Mouse (Mus musculus) forebrain, embryonic 11.5 days (tissue): Measurements from ENCODE around the gene Arhgap6. TPM values are rescaled to one million over a fixed set of nuclear protein-coding genes. Genes with fewer than 3 reads are reported as not detected.
A peak's percentile ranks its signal among the peaks of the same experiment; 100 is the strongest.

ENCODE experiments used
- ATAC-seq: fragments of 200-750 bp; cut with Nextera tagmentation; replicated peaks from 2 replicates; pipeline ENCODE4 v1.8.0; 2017; ENCODE audit warnings: moderate TSS enrichment; ENCODE audit not compliant: low FRiP score
- DNase-seq: peaks from one replicate; pipeline ENCODE4 v3.0.0-alpha.2; 2017; ENCODE audit warnings: low spot score
- H3K27ac ChIP-seq: fragments of 300-500 bp; sonication (generic); 2 replicates; pipeline ENCODE4 v1.5.1; 2014; ENCODE audit warnings: low read depth, low read length
- H3K27me3 ChIP-seq: fragments of 300-500 bp; sonication (generic); 2 replicates; pipeline ENCODE4 v1.6.1; 2014; ENCODE audit warnings: mild to moderate bottlenecking, low read length, mixed read lengths; ENCODE audit not compliant: control insufficient read depth, insufficient read depth
- H3K36me3 ChIP-seq: fragments of 300-500 bp; sonication (generic); 2 replicates; pipeline ENCODE4 v1.6.1; 2014; ENCODE audit warnings: mild to moderate bottlenecking, low read length, moderate library complexity, mixed read lengths; ENCODE audit not compliant: control insufficient read depth, insufficient read depth
- H3K4me1 ChIP-seq: fragments of 300-500 bp; sonication (generic); replicated peaks from 2 replicates; pipeline ENCODE4 v1.6.1; 2014; ENCODE audit warnings: low read length, mixed read lengths; ENCODE audit not compliant: control insufficient read depth, insufficient read depth
- H3K4me2 ChIP-seq: fragments of 300-500 bp; sonication (generic); 2 replicates; pipeline ENCODE4 v1.6.1; 2014; ENCODE audit warnings: low read depth, mild to moderate bottlenecking, low read length, moderate library complexity, mixed read lengths; ENCODE audit not compliant: severe bottlenecking
- H3K4me3 ChIP-seq: fragments of 300-500 bp; sonication (generic); 2 replicates; pipeline ENCODE4 v1.5.1; 2014; ENCODE audit warnings: low read depth, low read length
- H3K9ac ChIP-seq: fragments of 300-500 bp; sonication (generic); 2 replicates; pipeline ENCODE4 v1.6.1; 2014; ENCODE audit warnings: low read length
- H3K9me3 ChIP-seq: fragments of 300-500 bp; sonication (generic); 2 replicates; pipeline ENCODE4 v1.6.1; 2016; ENCODE audit warnings: low read length, mixed read lengths; ENCODE audit not compliant: control insufficient read depth
- WGBS: fragments of 180-500 bp; shearing (Covaris S2); extraction: QIAGEN DNeasy Blood & Tissue Kit; methylation state at CpG from one replicate; pipeline ENCODE4 v1.1.7; 2014; 5-methylcytosine and 5-hydroxymethylcytosine counted together
- polyA plus RNA-seq: library from polyadenylated mRNA; unstranded; fragments of >200 nt; fragmentation: Nextera tagmentation; extraction: Ambion mirVana; gene quantifications from 2 replicates; pipeline ENCODE4 v1.2.1, GENCODE M21; 2014

Arhgap6 gene
- polyA plus RNA-seq, 1 experiment from 2014 or later = 0.95 TPM

- no peaks in the 10 kb centered on the region for H3K4me1 ChIP-seq
- no peaks in the 10 kb centered on the region for H3K9me3 ChIP-seq
- H3K27me3 ChIP-seq = peaks cover 10% of the 10 kb centered on the region; the same call in 1 of the 2 replicates
- no peak overlapping the region for H3K9ac ChIP-seq
- H3K36me3 ChIP-seq = no peaks in the 10 kb centered on the region
- H3K27ac ChIP-seq = no peak overlapping the region
- ATAC-seq (no peak), DNase-seq (no peak)
- WGBS = 80% methylated on average over 3 of the region's 3 CpGs
- no peak overlapping the region for H3K4me3 ChIP-seq
- H3K4me2 ChIP-seq = no peak overlapping the region
Observed at GRCm38 (mm10) chrX:169261034-169261433, 466.1 kb downstream of the Arhgap6 start.

- Histone ChIP-seq H3K4me2 (no peak overlapping the region), H3K9me3 (no peaks in the 10 kb centered on the region), H3K27me3 (peaks cover 10% of the 10 kb centered on the region; the same call in 1 of the 2 replicates), H3K4me1 (no peaks in the 10 kb centered on the region), H3K36me3 (no peaks in the 10 kb centered on the region), H3K4me3 (no peak overlapping the region), H3K27ac (no peak overlapping the region), H3K9ac (no peak overlapping the region)
- DNase-seq (no peak), ATAC-seq (no peak)
- WGBS = 76% methylated on average over 2 of the region's 2 CpGs
Observed at GRCm38 (mm10) chrX:169262212-169262611, 467.3 kb downstream of the Arhgap6 start.

GRCm38 (mm10) chrX:169263433-169264172, 468.7 kb downstream of the Arhgap6 start:
- Histone ChIP-seq H3K9me3 (no peaks in the 10 kb centered on the region), H3K9ac (no peak overlapping the region), H3K27me3 (peaks cover 10% of the 10 kb centered on the region; the same call in 1 of the 2 replicates), H3K4me3 (no peak overlapping the region), H3K4me1 (no peaks in the 10 kb centered on the region), H3K4me2 (no peak overlapping the region), H3K27ac (no peak overlapping the region), H3K36me3 (no peaks in the 10 kb centered on the region)
- ATAC-seq = no peak
- DNase-seq = no peak
- 81% methylated on average over 8 of the region's 8 CpGs for WGBS

DNA sequence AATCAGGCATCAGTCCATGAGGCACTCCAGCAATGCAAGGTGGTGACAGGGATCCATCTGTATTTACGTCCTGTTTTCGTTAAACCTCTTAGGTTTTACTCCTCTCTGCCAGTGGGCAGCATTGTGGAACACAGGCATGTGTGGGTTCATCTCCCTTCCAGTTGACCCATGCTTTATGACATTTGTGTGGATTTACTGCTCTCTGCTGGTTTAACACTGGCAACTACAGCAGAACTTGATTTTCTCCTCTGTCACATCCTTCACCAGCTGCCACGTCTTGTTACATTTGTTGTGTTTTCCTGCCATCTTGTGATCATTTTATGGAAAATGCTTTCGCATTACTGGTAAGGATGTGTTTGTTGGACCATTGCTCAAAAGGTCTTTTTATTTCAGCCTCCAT, 504.7 kb downstream of the Arhgap6 start:
- Histone ChIP-seq H3K9ac (no peak overlapping the region), H3K27ac (no peak overlapping the region), H3K9me3 (no peaks in the 10 kb centered on the region), H3K4me1 (no peaks in the 10 kb centered on the region), H3K4me2 (no peak overlapping the region), H3K4me3 (no peak overlapping the region), H3K36me3 (no peaks in the 10 kb centered on the region), H3K27me3 (no peaks in the 10 kb centered on the region)
- ATAC-seq (no peak), DNase-seq (no peak)
- 80% methylated on average over 4 of the region's 4 CpGs for WGBS

- no peak overlapping the region for H3K27ac ChIP-seq
- H3K9ac ChIP-seq = no peak overlapping the region
- no peak for ATAC-seq
- H3K9me3 ChIP-seq = no peaks in the 10 kb centered on the region
- no peak overlapping the region for H3K4me3 ChIP-seq
- no peaks in the 10 kb centered on the region for H3K4me1 ChIP-seq
- no peak overlapping the region for H3K4me2 ChIP-seq
- DNase-seq = no peak
- H3K36me3 ChIP-seq = no peaks in the 10 kb centered on the region
- no peaks in the 10 kb centered on the region for H3K27me3 ChIP-seq
- 66% methylated on average over 26 of the region's 26 CpGs for WGBS
Observed at GRCm38 (mm10) chrX:169302271-169303045, 507.6 kb downstream of the Arhgap6 start.

DNA sequence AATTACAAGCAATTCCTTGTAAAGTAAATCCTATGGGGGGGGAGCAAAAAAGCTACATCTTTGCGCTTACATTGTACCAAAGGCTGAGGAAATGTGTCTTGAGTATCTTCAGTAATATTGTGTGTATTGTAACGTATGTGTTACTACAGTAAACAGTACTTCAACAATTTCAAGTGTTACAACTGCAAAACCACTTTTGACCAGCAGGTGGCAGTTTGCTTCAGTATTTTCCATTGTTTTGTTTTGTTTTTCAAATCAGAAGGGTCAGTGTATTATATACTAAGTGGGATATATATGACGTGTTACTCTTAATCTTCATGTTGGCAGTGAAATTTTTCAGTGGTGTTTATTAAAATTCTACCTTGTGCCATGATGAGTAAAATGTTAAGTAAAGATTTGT, 509.0 kb downstream of the Arhgap6 start:
- peak; percentile 62 for DNase-seq
- H3K4me2 ChIP-seq = no peak overlapping the region
- H3K4me1 ChIP-seq = no peaks in the 10 kb centered on the region
- H3K9me3 ChIP-seq = no peaks in the 10 kb centered on the region
- no peaks in the 10 kb centered on the region for H3K27me3 ChIP-seq
- no peak overlapping the region for H3K4me3 ChIP-seq
- ATAC-seq = no peak
- H3K9ac ChIP-seq = no peak overlapping the region
- H3K36me3 ChIP-seq = no peaks in the 10 kb centered on the region
- no peak overlapping the region for H3K27ac ChIP-seq
- WGBS = 50% methylated on average over 3 of the region's 3 CpGs

GRCm38 (mm10) chrX:169308559-169308958, 513.7 kb downstream of the Arhgap6 start:
- no peak overlapping the region for H3K4me3 ChIP-seq
- WGBS = 97% methylated on average over 3 of the region's 3 CpGs
- no peak overlapping the region for H3K27ac ChIP-seq
- DNase-seq (no peak), ATAC-seq (no peak)
- no peak overlapping the region for H3K4me2 ChIP-seq
- no peaks in the 10 kb centered on the region for H3K27me3 ChIP-seq
- H3K36me3 ChIP-seq = no peaks in the 10 kb centered on the region
- H3K9me3 ChIP-seq = no peaks in the 10 kb centered on the region
- H3K9ac ChIP-seq = no peak overlapping the region
- H3K4me1 ChIP-seq = no peaks in the 10 kb centered on the region

DNA sequence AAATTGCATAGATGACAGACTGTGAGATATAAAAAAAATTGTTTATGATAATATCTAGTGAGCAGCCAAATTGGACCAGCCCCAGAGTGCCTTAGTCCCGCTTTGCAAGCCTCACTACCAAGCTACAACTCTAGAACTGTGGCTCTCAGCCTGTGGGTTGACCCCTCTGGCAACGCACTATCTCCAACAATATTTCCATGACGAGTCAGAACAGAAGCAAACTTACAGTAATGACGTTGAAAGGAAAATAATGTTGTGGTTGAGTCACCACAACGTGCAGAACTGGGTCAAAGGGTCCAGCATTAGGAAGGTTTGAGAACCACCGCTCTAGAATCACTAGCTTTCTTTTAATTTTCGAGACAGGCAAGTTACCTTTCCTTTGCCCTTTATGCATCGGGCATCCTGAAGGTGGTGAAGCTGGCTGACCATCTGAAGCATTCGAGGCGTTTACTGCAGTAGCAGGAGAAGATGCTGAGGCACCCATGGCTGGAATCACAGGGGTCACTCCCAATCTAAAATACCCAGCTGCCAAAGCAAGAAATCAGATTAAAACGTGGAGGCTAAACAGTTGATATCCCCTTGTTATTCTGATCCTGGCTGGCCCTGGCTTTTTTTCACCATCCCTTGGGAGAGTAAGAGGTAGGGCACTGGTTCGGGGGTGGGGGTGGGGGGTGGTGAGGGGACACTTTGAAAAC, 524.3 kb downstream of the Arhgap6 start:
- no peak overlapping the region for H3K27ac ChIP-seq
- no peaks in the 10 kb centered on the region for H3K27me3 ChIP-seq
- DNase-seq (no peak), ATAC-seq (no peak)
- H3K36me3 ChIP-seq = no peaks in the 10 kb centered on the region
- H3K4me1 ChIP-seq = no peaks in the 10 kb centered on the region
- H3K4me2 ChIP-seq = peak overlapping the region; percentile 52
- 63% methylated on average over 12 of the region's 12 CpGs for WGBS
- H3K9ac ChIP-seq = peak overlapping the region; percentile 71
- no peaks in the 10 kb centered on the region for H3K9me3 ChIP-seq
- H3K4me3 ChIP-seq = peak overlapping the region; percentile 50
